Mouse (Mus musculus): ENCODE measurements around the gene Kitl.

GRCm38 (mm10) chr10:100038994-100039393, 23.6 kb downstream of the Kitl start:
- TF ChIP-seq CTCF (IDR thresholded peaks at IDR 0.05; ENCODE audit: low read depth, low read length): no peak
- no peak for TF ChIP-seq POLR2A (IDR thresholded peaks at IDR 0.05; ENCODE audit: extremely low read depth, insufficient read depth, low read length)
